Mouse (Mus musculus): ENCODE results near the gene Retreg3.

- TF ChIP-seq CTCF (IDR thresholded peaks at IDR 0.05; ENCODE audit: extremely low read depth, insufficient read depth, insufficient read length, insufficient replicate concordance) (no peak), POLR2A (IDR thresholded peaks at IDR 0.05; ENCODE audit: low read depth, low read length) (no peak)
These were observed 44.6 kb upstream of the Retreg3 start for GRCm38 (mm10) chr11:101164351-101164665.
